Mouse (Mus musculus) ES-Bruce4 (cell line): Measurements from ENCODE around the gene Rasd1.

Source experiments
- CTCF ChIP-seq: IDR thresholded peaks from one replicate; pipeline ENCODE4 v1.8.1; 2011; ENCODE audit warnings: low read depth, low read length
- EP300 ChIP-seq: IDR thresholded peaks from 2 replicates; pipeline ENCODE4 v1.6.1; 2011; ENCODE audit warnings: low read depth, low read length; ENCODE audit not compliant: insufficient read depth
- POLR2A ChIP-seq: IDR thresholded peaks from one replicate; pipeline ENCODE4 v1.8.1; 2011; ENCODE audit warnings: low read length; ENCODE audit not compliant: insufficient read depth

GRCm38 (mm10) chr11:59956749-59957148 lies 8.0 kb downstream of the Rasd1 start:
- TF ChIP-seq CTCF = no peak
- no peak for TF ChIP-seq POLR2A
- no peak for TF ChIP-seq EP300
